Mouse (Mus musculus): ENCODE data around the gene Pnn.
"Not testable (repeated sequence)": the region's sequence is repeated elsewhere in the genome, so short reads cannot be mapped to it uniquely, and the experiment has no call there.

- not testable (repeated sequence) for TF ChIP-seq CTCF (IDR thresholded peaks at IDR 0.05; ENCODE audit: low read depth, low read length); GATA1 (IDR thresholded peaks at IDR 0.05; ENCODE audit: borderline replicate concordance, low read length); GATA2 (IDR thresholded peaks at IDR 0.05; ENCODE audit: borderline replicate concordance, low read depth, low read length)
These were observed 8.4 kb upstream of the Pnn start for GRCm38 (mm10) chr12:59058242-59058641.
